Mouse (Mus musculus): ENCODE measurements around the gene Mtmr1. TPM values are rescaled to one million over a fixed set of nuclear protein-coding genes. Genes with fewer than 3 reads are reported as not detected.
"Not testable (repeated sequence)": the region's sequence is repeated elsewhere in the genome, so short reads cannot be mapped to it uniquely, and the experiment has no call there.

The Mtmr1 gene
- 26.0 and 27.9 TPM in 2 replicates for polyA plus RNA-seq (2014; fragmentation: Nextera tagmentation; extraction: Ambion mirVana)

- H3K27ac ChIP-seq (ENCODE audit: low read depth, low read length) = peak within 1 kb of the TSS; percentile 66; the same call in 1 of the 2 replicates
- H3K36me3 ChIP-seq (ENCODE audit: control insufficient read depth, insufficient read depth, low read length) = no peaks in the 10 kb centered on the region
- no peaks in the 10 kb centered on the region for H3K27me3 ChIP-seq (ENCODE audit: control insufficient read depth, insufficient read depth, low read length)
- peak; percentile 91 for ATAC-seq (ENCODE audit: low read depth)
- H3K4me3 ChIP-seq (ENCODE audit: low read depth, low read length) = peak within 1 kb of the TSS; percentile 58
- no peaks in the 10 kb centered on the region for H3K4me1 ChIP-seq (ENCODE audit: control insufficient read depth, insufficient read depth, low read length)
- no peaks in the 10 kb centered on the region for H3K9me3 ChIP-seq (ENCODE audit: control insufficient read depth, low read length)
- H3K9ac ChIP-seq (replicated peaks; ENCODE audit: low read depth, low read length) = peak within 1 kb of the TSS; percentile 74
- WGBS = 22% methylated on average over 34 of the region's 47 CpGs
- H3K4me2 ChIP-seq (ENCODE audit: low read depth, low read length) = peak within 1 kb of the TSS; percentile 45
These were observed at the start of gene Mtmr1 for GRCm38 (mm10) chrX:71364554-71364991. Gene Mtmr1, plus strand, starts transcription at chrX:71364760.

GRCm38 (mm10) chrX:71352033-71352432 lies 12.5 kb upstream of the Mtmr1 start:
- Histone ChIP-seq H3K4me1 (ENCODE audit: control insufficient read depth, insufficient read depth, low read length) (no peaks in the 10 kb centered on the region), H3K4me3 (ENCODE audit: low read depth, low read length) (no peak overlapping the region), H3K36me3 (ENCODE audit: control insufficient read depth, insufficient read depth, low read length) (no peaks in the 10 kb centered on the region), H3K27me3 (ENCODE audit: control insufficient read depth, insufficient read depth, low read length) (no peaks in the 10 kb centered on the region), H3K9me3 (ENCODE audit: control insufficient read depth, low read length) (no peaks in the 10 kb centered on the region), H3K9ac (replicated peaks; ENCODE audit: low read depth, low read length) (no peak overlapping the region), H3K4me2 (ENCODE audit: low read depth, low read length) (no peak overlapping the region), H3K27ac (ENCODE audit: low read depth, low read length) (no peak overlapping the region)
- whole genome bisulfite sequencing = 74% methylated on average over 1 of the region's 1 CpGs
- ATAC-seq (ENCODE audit: low read depth) = no peak

- no peaks in the 10 kb centered on the region for H3K9me3 ChIP-seq (ENCODE audit: control insufficient read depth, low read length)
These were observed 9.2 kb upstream of the Mtmr1 start for GRCm38 (mm10) chrX:71355331-71355730.

GRCm38 (mm10) chrX:71361793-71362192 lies 2.8 kb upstream of the Mtmr1 start:
- WGBS = 87% methylated on average over 10 of the region's 10 CpGs
- not testable (repeated sequence) for H3K27ac ChIP-seq (ENCODE audit: low read depth, low read length); H3K4me2 ChIP-seq (ENCODE audit: low read depth, low read length); H3K4me1 ChIP-seq (ENCODE audit: control insufficient read depth, insufficient read depth, low read length); H3K9me3 ChIP-seq (ENCODE audit: control insufficient read depth, low read length); H3K36me3 ChIP-seq (ENCODE audit: control insufficient read depth, insufficient read depth, low read length); H3K9ac ChIP-seq (replicated peaks; ENCODE audit: low read depth, low read length); ATAC-seq (ENCODE audit: low read depth); H3K27me3 ChIP-seq (ENCODE audit: control insufficient read depth, insufficient read depth, low read length); H3K4me3 ChIP-seq (ENCODE audit: low read depth, low read length)

More at GRCm38 (mm10) chrX:71355331-71355730, 9.2 kb upstream of the Mtmr1 start:
- H3K36me3 ChIP-seq (ENCODE audit: control insufficient read depth, insufficient read depth, low read length) = no peaks in the 10 kb centered on the region
- H3K9ac ChIP-seq (replicated peaks; ENCODE audit: low read depth, low read length) = no peak overlapping the region
- 55% methylated on average over 1 of the region's 1 CpGs for WGBS
- no peaks in the 10 kb centered on the region for H3K4me1 ChIP-seq (ENCODE audit: control insufficient read depth, insufficient read depth, low read length)
- no peak overlapping the region for H3K27ac ChIP-seq (ENCODE audit: low read depth, low read length)
- no peak overlapping the region for H3K4me3 ChIP-seq (ENCODE audit: low read depth, low read length)
- no peak overlapping the region for H3K4me2 ChIP-seq (ENCODE audit: low read depth, low read length)
- no peak for ATAC-seq (ENCODE audit: low read depth)
- H3K27me3 ChIP-seq (ENCODE audit: control insufficient read depth, insufficient read depth, low read length) = no peaks in the 10 kb centered on the region

- ATAC-seq (ENCODE audit: low read depth) = no peak
- no peaks in the 10 kb centered on the region for H3K27me3 ChIP-seq (ENCODE audit: control insufficient read depth, insufficient read depth, low read length)
- no peaks in the 10 kb centered on the region for H3K9me3 ChIP-seq (ENCODE audit: control insufficient read depth, low read length)
- 73% methylated on average over 5 of the region's 5 CpGs for WGBS
- no peaks in the 10 kb centered on the region for H3K4me1 ChIP-seq (ENCODE audit: control insufficient read depth, insufficient read depth, low read length)
- peak overlapping the region; percentile 74; the same call in 1 of the 2 replicates for H3K9ac ChIP-seq (replicated peaks; ENCODE audit: low read depth, low read length)
- H3K36me3 ChIP-seq (ENCODE audit: control insufficient read depth, insufficient read depth, low read length) = no peaks in the 10 kb centered on the region
- H3K4me2 ChIP-seq (ENCODE audit: low read depth, low read length) = peak overlapping the region; percentile 45
- H3K4me3 ChIP-seq (ENCODE audit: low read depth, low read length) = peak overlapping the region; percentile 58
- H3K27ac ChIP-seq (ENCODE audit: low read depth, low read length) = no peak overlapping the region
These were observed 498 bp upstream of the Mtmr1 start for GRCm38 (mm10) chrX:71364062-71364461.

- peak overlapping the region; percentile 74 for H3K9ac ChIP-seq (replicated peaks; ENCODE audit: low read depth, low read length)
- no peaks in the 10 kb centered on the region for H3K9me3 ChIP-seq (ENCODE audit: control insufficient read depth, low read length)
- no peaks in the 10 kb centered on the region for H3K4me1 ChIP-seq (ENCODE audit: control insufficient read depth, insufficient read depth, low read length)
- H3K36me3 ChIP-seq (ENCODE audit: control insufficient read depth, insufficient read depth, low read length) = no peaks in the 10 kb centered on the region
- 5% methylated on average over 13 of the region's 20 CpGs for WGBS
- peak; percentile 77 for ATAC-seq (ENCODE audit: low read depth)
- H3K4me2 ChIP-seq (ENCODE audit: low read depth, low read length) = peak overlapping the region; percentile 45
- H3K4me3 ChIP-seq (ENCODE audit: low read depth, low read length) = peak overlapping the region; percentile 58
- no peaks in the 10 kb centered on the region for H3K27me3 ChIP-seq (ENCODE audit: control insufficient read depth, insufficient read depth, low read length)
- H3K27ac ChIP-seq (ENCODE audit: low read depth, low read length) = peak overlapping the region; percentile 66; the same call in 1 of the 2 replicates
These were observed 451 bp downstream of the Mtmr1 start for GRCm38 (mm10) chrX:71365011-71365410.

- 67% methylated on average over 3 of the region's 3 CpGs for WGBS
These were observed 950 bp downstream of the Mtmr1 start for GRCm38 (mm10) chrX:71365510-71365909.

GRCm38 (mm10) chrX:71366973-71367372 lies 2.4 kb downstream of the Mtmr1 start:
- no peaks in the 10 kb centered on the region for H3K9me3 ChIP-seq (ENCODE audit: control insufficient read depth, low read length)
- H3K27me3 ChIP-seq (ENCODE audit: control insufficient read depth, insufficient read depth, low read length) = no peaks in the 10 kb centered on the region
- no peaks in the 10 kb centered on the region for H3K36me3 ChIP-seq (ENCODE audit: control insufficient read depth, insufficient read depth, low read length)
- no peak overlapping the region for H3K9ac ChIP-seq (replicated peaks; ENCODE audit: low read depth, low read length)
- no peak overlapping the region for H3K4me2 ChIP-seq (ENCODE audit: low read depth, low read length)
- H3K27ac ChIP-seq (ENCODE audit: low read depth, low read length) = no peak overlapping the region
- no peak overlapping the region for H3K4me3 ChIP-seq (ENCODE audit: low read depth, low read length)
- ATAC-seq (ENCODE audit: low read depth) = no peak
- no peaks in the 10 kb centered on the region for H3K4me1 ChIP-seq (ENCODE audit: control insufficient read depth, insufficient read depth, low read length)

More at GRCm38 (mm10) chrX:71365510-71365909, 950 bp downstream of the Mtmr1 start:
- H3K27ac ChIP-seq (ENCODE audit: low read depth, low read length) = no peak overlapping the region
- H3K27me3 ChIP-seq (ENCODE audit: control insufficient read depth, insufficient read depth, low read length) = no peaks in the 10 kb centered on the region
- no peak for ATAC-seq (ENCODE audit: low read depth)
- H3K9ac ChIP-seq (replicated peaks; ENCODE audit: low read depth, low read length) = peak overlapping the region; percentile 74
- no peaks in the 10 kb centered on the region for H3K9me3 ChIP-seq (ENCODE audit: control insufficient read depth, low read length)
- no peaks in the 10 kb centered on the region for H3K4me1 ChIP-seq (ENCODE audit: control insufficient read depth, insufficient read depth, low read length)
- no peaks in the 10 kb centered on the region for H3K36me3 ChIP-seq (ENCODE audit: control insufficient read depth, insufficient read depth, low read length)
- peak overlapping the region; percentile 45 for H3K4me2 ChIP-seq (ENCODE audit: low read depth, low read length)
- peak overlapping the region; percentile 58 for H3K4me3 ChIP-seq (ENCODE audit: low read depth, low read length)

- H3K9me3 ChIP-seq (ENCODE audit: control insufficient read depth, low read length) = no peaks in the 10 kb centered on the region
- no peak overlapping the region for H3K4me3 ChIP-seq (ENCODE audit: low read depth, low read length)
- no peak overlapping the region for H3K27ac ChIP-seq (ENCODE audit: low read depth, low read length)
- no peak overlapping the region for H3K9ac ChIP-seq (replicated peaks; ENCODE audit: low read depth, low read length)
- no peaks in the 10 kb centered on the region for H3K36me3 ChIP-seq (ENCODE audit: control insufficient read depth, insufficient read depth, low read length)
- WGBS = 78% methylated on average over 1 of the region's 1 CpGs
- no peak overlapping the region for H3K4me2 ChIP-seq (ENCODE audit: low read depth, low read length)
- H3K4me1 ChIP-seq (ENCODE audit: control insufficient read depth, insufficient read depth, low read length) = no peaks in the 10 kb centered on the region
- no peak for ATAC-seq (ENCODE audit: low read depth)
- no peaks in the 10 kb centered on the region for H3K27me3 ChIP-seq (ENCODE audit: control insufficient read depth, insufficient read depth, low read length)
These were observed 12.2 kb downstream of the Mtmr1 start for GRCm38 (mm10) chrX:71376781-71377180.

Measured in neural tube, embryonic 14.5 days (tissue).